Mouse (Mus musculus): ENCODE data around the gene Capg. TPM values are rescaled to one million over a fixed set of nuclear protein-coding genes. Genes with fewer than 3 reads are reported as not detected.
A peak's percentile ranks its signal among the peaks of the same experiment; 100 is the strongest.

The Capg gene
- polyA plus RNA-seq, 1 experiment from 2014 or later, result 27.2 TPM

DNA sequence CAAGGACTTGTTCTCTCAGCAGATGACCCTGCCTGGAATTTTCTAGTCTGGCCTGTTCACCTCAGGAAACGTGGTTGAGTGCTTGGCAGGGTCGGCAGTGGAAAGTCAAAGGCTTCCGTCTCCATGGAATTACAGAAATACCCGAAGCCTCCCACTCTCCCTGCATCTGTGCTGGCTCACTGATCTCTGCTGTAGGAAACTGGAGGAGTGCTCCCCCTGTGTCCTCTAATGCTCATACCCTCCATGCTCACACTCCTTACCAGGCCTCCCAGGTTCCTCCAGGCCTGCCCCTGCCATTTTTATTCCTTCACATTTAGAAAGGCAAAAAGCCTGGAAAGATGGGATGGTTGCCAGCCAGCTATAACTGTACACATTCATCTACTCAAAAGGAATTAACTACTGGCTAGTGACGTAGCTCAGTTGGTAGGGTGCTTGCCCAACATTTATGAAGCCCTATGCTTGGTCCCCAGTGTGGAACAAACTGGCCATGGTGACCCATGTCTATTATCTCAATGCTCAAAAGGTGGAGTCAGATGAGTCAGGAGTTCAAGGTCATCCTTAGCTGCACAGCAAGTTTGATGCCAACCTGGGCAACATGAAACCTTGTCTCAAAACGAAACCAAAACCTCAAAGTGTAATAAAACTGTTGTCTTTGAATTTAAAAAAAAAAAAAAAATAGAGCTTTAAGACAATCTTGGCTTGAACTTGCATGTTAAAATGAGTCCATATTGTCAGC is 33.3 kb upstream of the Capg start:
- Histone ChIP-seq H3K36me3 (ENCODE audit: control insufficient read depth, insufficient read depth, low read length) (no peaks in the 10 kb centered on the region), H3K9ac (ENCODE audit: low read length) (no peak overlapping the region), H3K27ac (replicated peaks in 1 of 2; ENCODE audit: control insufficient read depth in 1 of 2, insufficient read depth in 1 of 2, low read depth in 2 of 2, low read length in 2 of 2) (peak overlapping the region; percentile 61 to 65), H3K27me3 (ENCODE audit: control insufficient read depth, insufficient read depth, low read length) (no peaks in the 10 kb centered on the region), H3K4me3 (ENCODE audit: control insufficient read depth in 1 of 2, insufficient read depth in 1 of 2, low read depth in 1 of 2, low read length in 2 of 2) (no peak overlapping the region), H3K4me1 (ENCODE audit: control insufficient read depth in 2 of 2, insufficient read depth in 2 of 2, low read length in 2 of 2) (peaks cover 25 to 31% of the 10 kb centered on the region in 2 experiments), H3K9me3 (ENCODE audit: control insufficient read depth, low read length) (no peaks in the 10 kb centered on the region), H3K4me2 (ENCODE audit: low read length) (no peak overlapping the region)
- no peak for ATAC-seq (ENCODE audit: insufficient number of reproducible peaks, insufficient read depth, low FRiP score, low read depth)
- WGBS, result 44% methylated on average over 6 of the region's 6 CpGs

DNA sequence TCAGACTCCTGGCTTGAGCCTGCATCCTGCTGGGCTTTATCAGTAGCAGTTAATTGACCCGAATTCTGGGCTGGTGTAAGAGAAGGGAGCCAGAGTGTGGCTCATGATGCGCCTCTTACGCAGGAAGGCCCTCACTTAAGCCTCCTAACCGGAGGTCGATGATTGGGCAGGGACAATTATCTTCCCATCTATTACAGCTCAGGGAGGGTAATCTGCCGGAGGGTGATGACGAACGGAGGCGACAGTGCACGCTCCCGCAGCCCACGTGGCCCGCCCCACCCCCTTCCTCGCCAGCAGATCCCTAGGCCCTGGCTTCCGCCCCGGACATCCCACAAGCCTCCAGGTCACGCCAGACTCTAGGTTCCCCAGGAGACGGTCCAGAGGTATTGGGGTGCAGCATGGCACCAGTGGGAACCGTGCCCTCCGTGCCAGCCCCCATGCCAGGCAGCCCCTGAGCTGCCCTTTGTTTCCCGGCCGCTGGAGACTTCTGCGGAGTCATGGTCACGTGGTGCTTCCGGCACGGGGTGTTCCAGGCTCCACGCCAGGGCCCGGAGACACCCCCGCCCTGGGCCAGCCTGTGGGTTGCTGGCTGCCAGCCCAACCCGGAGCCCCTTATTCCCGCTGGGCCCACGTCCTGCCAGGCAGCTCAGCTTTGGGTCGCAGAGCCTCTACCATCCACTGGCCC is 31.7 kb upstream of the Capg start:
- peaks cover 25 to 31% of the 10 kb centered on the region in 2 experiments for H3K4me1 ChIP-seq (ENCODE audit: control insufficient read depth in 2 of 2, insufficient read depth in 2 of 2, low read length in 2 of 2)
- 2% methylated on average over 33 of the region's 33 CpGs for WGBS
- H3K4me3 ChIP-seq (ENCODE audit: control insufficient read depth in 1 of 2, insufficient read depth in 1 of 2, low read depth in 1 of 2, low read length in 2 of 2), result peak overlapping the region; percentile 35 to 37
- peak overlapping the region; percentile 74 to 85 for H3K27ac ChIP-seq (replicated peaks in 1 of 2; ENCODE audit: control insufficient read depth in 1 of 2, insufficient read depth in 1 of 2, low read depth in 2 of 2, low read length in 2 of 2)
- H3K27me3 ChIP-seq (ENCODE audit: control insufficient read depth, insufficient read depth, low read length), result no peaks in the 10 kb centered on the region
- H3K36me3 ChIP-seq (ENCODE audit: control insufficient read depth, insufficient read depth, low read length), result no peaks in the 10 kb centered on the region
- H3K4me2 ChIP-seq (ENCODE audit: low read length), result peak overlapping the region; percentile 70
- peak; percentile 85 for ATAC-seq (ENCODE audit: insufficient number of reproducible peaks, insufficient read depth, low FRiP score, low read depth)
- no peaks in the 10 kb centered on the region for H3K9me3 ChIP-seq (ENCODE audit: control insufficient read depth, low read length)
- H3K9ac ChIP-seq (ENCODE audit: low read length), result peak overlapping the region; percentile 77

DNA sequence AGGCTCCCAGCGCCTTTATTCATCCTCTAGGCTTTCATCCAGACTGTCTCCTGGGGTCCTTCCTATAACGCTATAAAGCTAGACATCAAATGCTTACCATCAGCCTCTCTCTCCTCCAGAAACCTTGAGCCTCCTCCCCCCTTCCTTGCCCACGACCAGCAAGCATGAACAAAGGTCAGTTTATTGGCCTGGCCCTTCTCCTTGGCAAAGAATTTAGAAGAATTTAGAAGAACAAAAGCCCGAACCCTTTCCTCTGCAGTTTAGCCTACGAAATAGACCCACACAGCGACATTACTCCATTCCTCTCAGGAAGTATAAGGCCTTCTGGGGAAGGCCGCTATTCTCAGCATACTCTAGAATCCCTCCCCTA is 31.1 kb upstream of the Capg start:
- Histone ChIP-seq H3K4me1 (ENCODE audit: control insufficient read depth in 2 of 2, insufficient read depth in 2 of 2, low read length in 2 of 2) (peaks cover 25 to 31% of the 10 kb centered on the region in 2 experiments), H3K36me3 (ENCODE audit: control insufficient read depth, insufficient read depth, low read length) (no peaks in the 10 kb centered on the region), H3K27me3 (ENCODE audit: control insufficient read depth, insufficient read depth, low read length) (no peaks in the 10 kb centered on the region), H3K27ac (replicated peaks in 1 of 2; ENCODE audit: control insufficient read depth in 1 of 2, insufficient read depth in 1 of 2, low read depth in 2 of 2, low read length in 2 of 2) (peak overlapping the region; percentile 74 to 85), H3K9ac (ENCODE audit: low read length) (peak overlapping the region; percentile 77), H3K4me2 (ENCODE audit: low read length) (peak overlapping the region; percentile 70), H3K4me3 (ENCODE audit: control insufficient read depth in 1 of 2, insufficient read depth in 1 of 2, low read depth in 1 of 2, low read length in 2 of 2) (peak overlapping the region; percentile 35 to 37), H3K9me3 (ENCODE audit: control insufficient read depth, low read length) (no peaks in the 10 kb centered on the region)
- ATAC-seq (ENCODE audit: insufficient number of reproducible peaks, insufficient read depth, low FRiP score, low read depth), result no peak; the same call in 1 of the 2 replicates
- 52% methylated on average over 7 of the region's 7 CpGs for WGBS

DNA sequence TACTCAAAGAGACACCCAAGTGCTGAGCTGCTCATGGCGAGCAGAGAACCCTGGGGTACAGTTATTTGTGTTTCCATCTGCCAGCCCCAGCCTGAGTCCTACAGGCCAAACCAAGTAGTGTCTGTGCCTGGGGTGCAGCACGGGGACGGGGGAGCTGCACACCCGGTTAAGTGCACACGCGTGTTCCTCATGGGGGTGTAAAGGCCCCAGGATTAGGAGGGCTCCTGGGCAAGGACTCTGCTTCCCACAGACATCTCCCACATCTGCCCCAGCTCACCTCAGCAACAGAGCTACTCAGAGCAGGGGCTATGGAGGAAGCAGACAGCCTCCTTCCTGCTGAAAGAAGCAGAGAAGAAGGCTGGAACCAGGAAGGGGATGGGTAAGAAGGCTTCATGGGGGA is 28.5 kb upstream of the Capg start:
- H3K9ac ChIP-seq (ENCODE audit: low read length), result no peak overlapping the region
- WGBS, result 89% methylated on average over 6 of the region's 6 CpGs
- H3K27me3 ChIP-seq (ENCODE audit: control insufficient read depth, insufficient read depth, low read length), result no peaks in the 10 kb centered on the region
- H3K36me3 ChIP-seq (ENCODE audit: control insufficient read depth, insufficient read depth, low read length), result no peaks in the 10 kb centered on the region
- H3K4me3 ChIP-seq (ENCODE audit: control insufficient read depth in 1 of 2, insufficient read depth in 1 of 2, low read depth in 1 of 2, low read length in 2 of 2), result no peak overlapping the region
- no peak for ATAC-seq (ENCODE audit: insufficient number of reproducible peaks, insufficient read depth, low FRiP score, low read depth)
- H3K4me1 ChIP-seq (ENCODE audit: control insufficient read depth in 2 of 2, insufficient read depth in 2 of 2, low read length in 2 of 2), result peaks cover 29 to 31% of the 10 kb centered on the region in 2 experiments
- no peaks in the 10 kb centered on the region for H3K9me3 ChIP-seq (ENCODE audit: control insufficient read depth, low read length)
- H3K27ac ChIP-seq (replicated peaks in 1 of 2; ENCODE audit: control insufficient read depth in 1 of 2, insufficient read depth in 1 of 2, low read depth in 2 of 2, low read length in 2 of 2), result no peak overlapping the region
- H3K4me2 ChIP-seq (ENCODE audit: low read length), result no peak overlapping the region

DNA sequence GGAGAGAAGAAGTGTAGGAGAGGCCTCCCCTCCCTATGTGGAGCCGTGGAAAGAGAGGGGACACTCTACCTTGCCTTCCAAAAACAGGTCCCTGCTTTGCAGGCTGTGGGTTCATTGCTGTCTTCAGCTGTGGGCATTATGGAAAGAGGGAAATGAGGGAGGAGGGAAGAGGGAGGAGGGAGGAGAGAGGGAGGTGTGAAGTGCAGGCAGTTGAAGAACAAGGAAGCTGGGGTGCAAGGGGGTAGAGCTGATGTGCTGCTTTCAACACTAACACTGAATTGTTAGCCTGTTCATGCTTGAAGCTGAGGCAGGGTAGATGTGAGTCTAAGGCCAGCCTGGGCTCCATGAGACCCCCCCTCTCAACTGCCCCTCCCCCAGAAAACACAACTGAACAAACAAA is 25.3 kb upstream of the Capg start:
- H3K4me3 ChIP-seq (ENCODE audit: control insufficient read depth in 1 of 2, insufficient read depth in 1 of 2, low read depth in 1 of 2, low read length in 2 of 2), result no peak overlapping the region
- no peak overlapping the region for H3K27ac ChIP-seq (replicated peaks in 1 of 2; ENCODE audit: control insufficient read depth in 1 of 2, insufficient read depth in 1 of 2, low read depth in 2 of 2, low read length in 2 of 2)
- no peak overlapping the region for H3K4me2 ChIP-seq (ENCODE audit: low read length)
- H3K9me3 ChIP-seq (ENCODE audit: control insufficient read depth, low read length), result no peaks in the 10 kb centered on the region
- no peaks in the 10 kb centered on the region for H3K27me3 ChIP-seq (ENCODE audit: control insufficient read depth, insufficient read depth, low read length)
- no peaks in the 10 kb centered on the region for H3K36me3 ChIP-seq (ENCODE audit: control insufficient read depth, insufficient read depth, low read length)
- 50% methylated on average over 1 of the region's 1 CpGs for WGBS
- no peak overlapping the region for H3K9ac ChIP-seq (ENCODE audit: low read length)
- peaks cover 9 to 11% of the 10 kb centered on the region in 2 experiments; a peak in 3 of 4 replicates for H3K4me1 ChIP-seq (ENCODE audit: control insufficient read depth in 2 of 2, insufficient read depth in 2 of 2, low read length in 2 of 2)
- ATAC-seq (ENCODE audit: insufficient number of reproducible peaks, insufficient read depth, low FRiP score, low read depth), result no peak

DNA sequence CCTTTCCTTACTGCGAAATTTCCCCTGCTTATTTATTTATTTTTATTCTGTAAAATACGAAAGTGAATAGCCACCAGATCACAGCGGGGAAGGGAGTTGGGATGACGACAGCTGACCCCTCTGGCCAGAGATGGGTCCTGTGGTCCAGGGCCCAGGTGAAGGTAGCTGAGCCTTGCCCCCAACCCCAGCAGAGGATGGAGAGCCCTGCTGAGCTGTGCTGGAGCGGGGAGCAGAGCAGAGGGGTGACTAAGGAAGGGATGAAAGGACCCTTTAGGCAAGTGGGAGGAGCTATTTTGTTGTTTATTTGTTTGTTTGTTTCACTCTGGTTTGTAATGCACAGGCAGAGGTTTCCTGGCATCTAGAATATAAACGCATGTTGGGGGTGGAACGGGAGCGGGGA is 24.9 kb upstream of the Capg start:
- no peaks in the 10 kb centered on the region for H3K27me3 ChIP-seq (ENCODE audit: control insufficient read depth, insufficient read depth, low read length)
- no peak overlapping the region for H3K9ac ChIP-seq (ENCODE audit: low read length)
- no peak for ATAC-seq (ENCODE audit: insufficient number of reproducible peaks, insufficient read depth, low FRiP score, low read depth)
- no peaks in the 10 kb centered on the region for H3K9me3 ChIP-seq (ENCODE audit: control insufficient read depth, low read length)
- H3K4me1 ChIP-seq (ENCODE audit: control insufficient read depth in 2 of 2, insufficient read depth in 2 of 2, low read length in 2 of 2), result peaks cover 9 to 11% of the 10 kb centered on the region in 2 experiments; a peak in 3 of 4 replicates
- WGBS, result 46% methylated on average over 8 of the region's 8 CpGs
- no peaks in the 10 kb centered on the region for H3K36me3 ChIP-seq (ENCODE audit: control insufficient read depth, insufficient read depth, low read length)
- no peak overlapping the region for H3K27ac ChIP-seq (replicated peaks in 1 of 2; ENCODE audit: control insufficient read depth in 1 of 2, insufficient read depth in 1 of 2, low read depth in 2 of 2, low read length in 2 of 2)
- no peak overlapping the region for H3K4me3 ChIP-seq (ENCODE audit: control insufficient read depth in 1 of 2, insufficient read depth in 1 of 2, low read depth in 1 of 2, low read length in 2 of 2)
- H3K4me2 ChIP-seq (ENCODE audit: low read length), result no peak overlapping the region

DNA sequence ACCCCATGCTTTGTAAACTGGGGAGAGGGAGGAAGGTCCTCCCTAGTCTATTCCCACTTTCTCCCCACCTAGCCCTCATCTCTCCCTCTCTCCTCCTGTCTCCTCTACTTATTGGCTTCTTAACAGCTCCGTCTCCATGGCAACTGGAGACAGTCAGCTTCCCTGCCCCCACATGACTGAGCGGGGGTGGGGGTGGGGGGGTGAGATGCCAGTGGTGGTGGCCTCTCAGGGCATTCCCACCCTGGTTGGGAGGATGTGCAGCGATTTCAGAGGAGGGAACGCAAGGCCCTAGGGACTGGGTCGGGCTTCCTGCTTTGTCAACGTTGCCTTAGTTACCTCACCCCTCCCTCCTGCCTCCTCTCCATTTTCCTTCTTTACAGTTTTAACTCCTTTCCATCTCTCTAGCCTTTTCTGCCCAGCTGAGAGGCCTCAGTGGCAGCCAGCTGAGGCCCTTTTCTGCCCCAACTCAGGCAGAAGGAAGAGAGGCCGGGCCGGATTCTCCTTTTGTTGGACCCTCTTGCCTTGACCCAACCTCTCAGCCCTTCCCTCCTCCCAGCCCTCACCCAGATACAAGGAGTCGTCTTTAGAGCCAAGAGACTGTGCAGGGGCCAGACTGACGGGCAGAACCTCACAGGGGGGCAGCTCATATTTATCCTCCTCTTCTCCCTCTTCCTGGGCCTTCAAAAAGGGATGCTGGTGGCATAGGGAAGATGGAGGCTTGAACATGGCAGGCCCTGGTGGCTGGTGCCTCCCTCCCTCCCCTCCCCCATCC is 24.1 kb upstream of the Capg start:
- WGBS, result 25% methylated on average over 10 of the region's 10 CpGs
- Histone ChIP-seq H3K4me2 (ENCODE audit: low read length) (no peak overlapping the region), H3K9ac (ENCODE audit: low read length) (no peak overlapping the region)

More for the DNA sequence above, 24.1 kb upstream of the Capg start:
- no peaks in the 10 kb centered on the region for H3K36me3 ChIP-seq (ENCODE audit: control insufficient read depth, insufficient read depth, low read length)
- H3K27ac ChIP-seq (replicated peaks in 1 of 2; ENCODE audit: control insufficient read depth in 1 of 2, insufficient read depth in 1 of 2, low read depth in 2 of 2, low read length in 2 of 2), result peak overlapping the region in 1 of 2 experiments; percentile 44; a peak in 1 of 4 replicates
- no peaks in the 10 kb centered on the region for H3K9me3 ChIP-seq (ENCODE audit: control insufficient read depth, low read length)
- peak; percentile 48; the same call in 1 of the 2 replicates for ATAC-seq (ENCODE audit: insufficient number of reproducible peaks, insufficient read depth, low FRiP score, low read depth)
- H3K4me3 ChIP-seq (ENCODE audit: control insufficient read depth in 1 of 2, insufficient read depth in 1 of 2, low read depth in 1 of 2, low read length in 2 of 2), result no peak overlapping the region
- H3K27me3 ChIP-seq (ENCODE audit: control insufficient read depth, insufficient read depth, low read length), result no peaks in the 10 kb centered on the region
- H3K4me1 ChIP-seq (ENCODE audit: control insufficient read depth in 2 of 2, insufficient read depth in 2 of 2, low read length in 2 of 2), result peaks cover 9 to 11% of the 10 kb centered on the region in 2 experiments; a peak in 3 of 4 replicates
